Mouse (Mus musculus) liver, postnatal 0 days (tissue): ENCODE data around the gene Olfr975.

Experiments used
- CTCF ChIP-seq: sonication (generic); IDR thresholded peaks from 2 replicates; pipeline ENCODE4 v1.5.1; 2016; ENCODE audit warnings: antibody characterized with exemption, low read depth
- EP300 ChIP-seq: IDR thresholded peaks from 2 replicates; pipeline ENCODE4 v1.6.1; 2016; ENCODE audit warnings: antibody characterized with exemption, low read depth, mild to moderate bottlenecking

DNA sequence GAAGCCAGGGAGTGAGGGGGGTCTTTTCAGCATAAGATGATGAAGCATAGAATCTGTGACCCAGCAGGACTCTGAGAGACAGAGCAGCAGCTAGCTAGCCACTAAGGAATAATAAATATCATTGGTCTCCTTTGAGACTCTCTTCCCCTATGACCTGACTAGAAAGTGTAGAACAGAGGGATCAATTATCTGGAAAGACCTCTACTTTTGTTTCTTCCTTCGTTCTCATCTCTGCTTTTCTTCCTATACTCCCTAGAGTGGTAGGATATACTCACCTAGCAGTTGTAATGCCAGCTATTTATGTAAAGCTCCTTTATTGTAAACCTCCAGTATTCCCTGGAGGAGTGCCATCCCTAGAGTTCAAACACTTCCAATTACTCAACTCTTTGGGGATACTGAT, at the start of gene Olfr975:
- no peak for TF ChIP-seq CTCF
- TF ChIP-seq EP300 = no peak
